Comparison of ENCODE assay signal across 35 mouse cellular contexts in genomic region chr17:84689316-84689715, GRCm38 (mm10). TPM values are rescaled to one million over a fixed set of nuclear protein-coding genes. Genes with fewer than 3 reads are reported as not detected.
A peak's percentile ranks its signal among the peaks of the same experiment; 100 is the strongest.
DNase-seq lines count a peak whose midpoint lies in the region; ATAC-seq and TF ChIP-seq lines count a peak whose summit lies in the region.
"Had no signal": no experiment of that assay in that cellular context is flagged by ENCODE, and none has a peak within 500 bp of the region (broad histone marks: within the 10 kb centered on the region; RNA-seq: fewer than 3 reads in every experiment).

No protein-coding gene starts in this region.

- H3K27ac ChIP-seq in kidney, postnatal 0 days, result no peak overlapping the region
- H3K27ac ChIP-seq in intestine, postnatal 0 days (ENCODE audit: low read depth, low read length), result no peak overlapping the region
- peak overlapping the region; percentile 95 for H3K27ac ChIP-seq in liver, postnatal 0 days (ENCODE audit: low read depth)
- H3K27ac ChIP-seq: embryonic facial prominence, embryonic 15.5 days; forebrain, embryonic 12.5 days; heart, embryonic 10.5 days; heart, embryonic 15.5 days; limb, embryonic 13.5 days; stomach, postnatal 0 days had no signal

- no peak overlapping the region for H3K4me3 ChIP-seq in kidney, postnatal 0 days (replicated peaks; ENCODE audit: low read depth, low read length)
- no peak overlapping the region for H3K4me3 ChIP-seq in intestine, postnatal 0 days (ENCODE audit: low read depth, low read length)
- no peak overlapping the region for H3K4me3 ChIP-seq in liver, postnatal 0 days (ENCODE audit: low read depth, low read length)
- H3K4me3 ChIP-seq: embryonic facial prominence, embryonic 15.5 days; forebrain, embryonic 12.5 days; heart, embryonic 10.5 days; heart, embryonic 15.5 days; limb, embryonic 13.5 days had no signal

- H3K9me3 ChIP-seq in kidney, postnatal 0 days (replicated peaks; ENCODE audit: low read length), result no peaks in the 10 kb centered on the region
- H3K9me3 ChIP-seq in intestine, postnatal 0 days (ENCODE audit: control insufficient read depth), result no peaks in the 10 kb centered on the region
- no peaks in the 10 kb centered on the region for H3K9me3 ChIP-seq in liver, postnatal 0 days (ENCODE audit: low read length)
- H3K9me3 ChIP-seq: embryonic facial prominence, embryonic 15.5 days; forebrain, embryonic 12.5 days; heart, embryonic 10.5 days; heart, embryonic 15.5 days; limb, embryonic 13.5 days had no signal

- no peak for TF ChIP-seq CTCF in kidney, postnatal 0 days (IDR thresholded peaks at IDR 0.05; ENCODE audit: low read depth)
- TF ChIP-seq CTCF in intestine, postnatal 0 days (IDR thresholded peaks at IDR 0.05; ENCODE audit: low read depth), result 0 out of 2 replicates have a peak, but pooled peaks have one; percentile 25
- TF ChIP-seq CTCF in liver, postnatal 0 days (IDR thresholded peaks at IDR 0.05; ENCODE audit: low read depth), result no peak

- no peaks in the 10 kb centered on the region for H3K36me3 ChIP-seq in kidney, postnatal 0 days (ENCODE audit: insufficient read depth, low read length)
- H3K36me3 ChIP-seq in intestine, postnatal 0 days (ENCODE audit: control insufficient read depth, insufficient read depth), result no peaks in the 10 kb centered on the region
- H3K36me3 ChIP-seq in liver, postnatal 0 days (replicated peaks; ENCODE audit: insufficient read depth, low read length), result no peaks in the 10 kb centered on the region
- H3K36me3 ChIP-seq: embryonic facial prominence, embryonic 15.5 days; forebrain, embryonic 12.5 days; heart, embryonic 10.5 days; heart, embryonic 15.5 days; limb, embryonic 13.5 days had no signal

- 0 out of 2 replicates have a peak, but pooled peaks cover 6% of the 10 kb centered on the region for H3K4me1 ChIP-seq in kidney, postnatal 0 days (replicated peaks; ENCODE audit: insufficient read depth, low read length)
- H3K4me1 ChIP-seq in intestine, postnatal 0 days (replicated peaks; ENCODE audit: control insufficient read depth, insufficient read depth, low read length), result no peaks in the 10 kb centered on the region; the same call in 1 of the 2 replicates
- peaks cover 9% of the 10 kb centered on the region for H3K4me1 ChIP-seq in liver, postnatal 0 days (ENCODE audit: insufficient read depth)
- H3K4me1 ChIP-seq: forebrain, embryonic 12.5 days; limb, embryonic 13.5 days had no signal

- peak; percentile 67; the same call in 1 of the 2 replicates for TF ChIP-seq EP300 in liver, postnatal 0 days (IDR thresholded peaks at IDR 0.05; ENCODE audit: low read depth)

- no peaks in the 10 kb centered on the region for H3K27me3 ChIP-seq in kidney, postnatal 0 days (ENCODE audit: insufficient read depth, low read length)
- no peaks in the 10 kb centered on the region for H3K27me3 ChIP-seq in intestine, postnatal 0 days (replicated peaks; ENCODE audit: control insufficient read depth, insufficient read depth, low read length)
- no peaks in the 10 kb centered on the region for H3K27me3 ChIP-seq in liver, postnatal 0 days (ENCODE audit: insufficient read depth, low read length)
- H3K27me3 ChIP-seq: CH12.LX; embryonic facial prominence, embryonic 15.5 days; forebrain, embryonic 12.5 days; limb, embryonic 13.5 days had no signal

- 0 out of 2 replicates have a peak, but pooled peaks have one; percentile 14 for ATAC-seq in kidney, postnatal 0 days (replicated peaks; ENCODE audit: low FRiP score, low read depth)
- ATAC-seq in intestine, postnatal 0 days, result peak; percentile 38
- ATAC-seq in liver, postnatal 0 days, result peak; percentile 89
- ATAC-seq: forebrain, postnatal 0 days; hindbrain, embryonic 16.5 days had no signal

- H3K9ac ChIP-seq in kidney, postnatal 0 days (ENCODE audit: low read depth, low read length), result no peak overlapping the region
- H3K9ac ChIP-seq in intestine, postnatal 0 days (ENCODE audit: low read depth, low read length), result no peak overlapping the region
- H3K9ac ChIP-seq in liver, postnatal 0 days (replicated peaks), result no peak overlapping the region
- H3K9ac ChIP-seq: embryonic facial prominence, embryonic 15.5 days; forebrain, embryonic 12.5 days; forebrain, postnatal 0 days; heart, embryonic 15.5 days; limb, embryonic 13.5 days; lung, embryonic 14.5 days had no signal

- H3K4me2 ChIP-seq in kidney, postnatal 0 days (ENCODE audit: low read length), result no peak overlapping the region
- H3K4me2 ChIP-seq in intestine, postnatal 0 days (replicated peaks; ENCODE audit: low read depth), result 0 out of 2 replicates have a peak overlapping the region, but pooled peaks have one; percentile 6
- H3K4me2 ChIP-seq in liver, postnatal 0 days (ENCODE audit: low read depth, low read length), result no peak overlapping the region
- H3K4me2 ChIP-seq: embryonic facial prominence, embryonic 15.5 days; forebrain, embryonic 12.5 days; heart, embryonic 15.5 days; limb, embryonic 13.5 days; lung, embryonic 14.5 days had no signal

- WGBS in kidney, postnatal 0 days, result 74% methylated on average over 5 of the region's 5 CpGs
- 34% methylated on average over 5 of the region's 5 CpGs for WGBS in intestine, postnatal 0 days
- 48% methylated on average over 5 of the region's 5 CpGs for WGBS in liver, postnatal 0 days (ENCODE audit: insufficient replicate concordance)

- DNase-seq in adrenal gland, adult 2 months, result peak; percentile 23
- no peak for DNase-seq in adrenal gland, postnatal 14 days
- no peak for DNase-seq in kidney, postnatal 0 days (ENCODE audit: low spot score)
- DNase-seq in kidney, postnatal 4 days, result no peak
- DNase-seq in liver, postnatal 0 days, result no peak
- no peak for DNase-seq in testis, postnatal 10 days (ENCODE audit: low spot score)
- DNase-seq in right cerebral cortex, postnatal 14 days, result no peak
- DNase-seq: cerebellum, adult 18-20 months; cerebellum, postnatal 10 days; forebrain, postnatal 0 days; gastrocnemius, postnatal 25 days; heart, adult 11 months; lung, embryonic 14.5 days; lung, postnatal 14 days; midbrain, embryonic 14.5 days; right cerebral cortex, postnatal 25 days; thymus, adult 2 months; thymus, postnatal 4 days had no signal

RNA-seq across cellular contexts. Expression of gene Abcg5, which starts 6.5 kb away (rescaled TPM):
- total RNA-seq in adrenal gland, adult 2 months (2021), result not detected
- polyA plus RNA-seq in adrenal gland, adult 2 months (2012; rRNA removed), result 0.11 TPM in 1 of 2 replicates, not detected in the other
- 1.3 and 22.2 TPM in 2 replicates for total RNA-seq in adrenal gland, postnatal 14 days (2021)
- 4.1 and 4.8 TPM in 2 replicates for polyA plus RNA-seq in kidney, postnatal 0 days (2015; fragmentation: Nextera tagmentation; extraction: Ambion mirVana)
- polyA plus RNA-seq in intestine, postnatal 0 days (2015; fragmentation: Nextera tagmentation; extraction: Ambion mirVana), result 59.8 and 68.3 TPM in 2 replicates
- 9.3 and 12.7 TPM in 2 replicates for polyA plus RNA-seq in liver, postnatal 0 days (2015; fragmentation: Nextera tagmentation; extraction: Ambion mirVana)
- total RNA-seq: CH12.LX; common myeloid progenitor, adult 5-6 weeks; gastrocnemius, postnatal 25 days; heart, postnatal 25 days; layer of hippocampus, adult 8-10 months; layer of hippocampus, postnatal 25 days; monocyte, adult 5-6 weeks had no signal
- polyA plus RNA-seq: C2C12; heart, embryonic 15.5 days had no signal

RNA-seq across cellular contexts. Expression of gene Abcg8, which starts 13.2 kb away (rescaled TPM):
- under 1 TPM in 1 of 2 experiments, not detected in 1; 0.14 TPM for total RNA-seq in adrenal gland, adult 2 months (2021)
- 0.09 TPM in 1 of 2 replicates, not detected in the other for polyA plus RNA-seq in adrenal gland, adult 2 months (2012; rRNA removed)
- 0.49 and 17.1 TPM in 2 replicates for total RNA-seq in adrenal gland, postnatal 14 days (2021)
- 0.36 and 0.38 TPM in 2 replicates for polyA plus RNA-seq in kidney, postnatal 0 days (2015; fragmentation: Nextera tagmentation; extraction: Ambion mirVana)
- 47.4 and 56.7 TPM in 2 replicates for polyA plus RNA-seq in intestine, postnatal 0 days (2015; fragmentation: Nextera tagmentation; extraction: Ambion mirVana)
- polyA plus RNA-seq in liver, postnatal 0 days (2015; fragmentation: Nextera tagmentation; extraction: Ambion mirVana), result 5.6 and 7.4 TPM in 2 replicates
- total RNA-seq: common myeloid progenitor, adult 5-6 weeks; gastrocnemius, postnatal 25 days; heart, postnatal 25 days; layer of hippocampus, adult 8-10 months; layer of hippocampus, postnatal 25 days; left cerebral cortex, postnatal 36 days; monocyte, adult 5-6 weeks had no signal
- polyA plus RNA-seq: C2C12; heart, embryonic 15.5 days; limb, embryonic 13.5 days; neural tube, embryonic 14.5 days had no signal

Comparison
In these comparisons a context has a peak if more than half of its experiments do, and no peak if none do; other contexts are left out.
1. ATAC-seq: peak in every context shown above with its lines; median percentile 89 in liver, postnatal 0 days; 38 in intestine, postnatal 0 days; 14 in kidney, postnatal 0 days.